Mouse (Mus musculus) testis, postnatal 10 days (tissue): ENCODE data around the gene Bhlhe40.
A peak's percentile ranks its signal among the peaks of the same experiment; 100 is the strongest.

Source experiments
- DNase-seq: peaks from one replicate; pipeline ENCODE4 v3.0.0; 2021; ENCODE audit warnings: low spot score

The Bhlhe40 gene

GRCm38 (mm10) chr6:108694965-108695724, 34.7 kb downstream of the Bhlhe40 start:
- DNase-seq, result no peak

GRCm38 (mm10) chr6:108695844-108696821, 35.7 kb downstream of the Bhlhe40 start:
- no peak for DNase-seq

GRCm38 (mm10) chr6:108696822-108697202, 36.4 kb downstream of the Bhlhe40 start:
- DNase-seq, result no peak

- DNase-seq, result no peak
These were observed 36.9 kb downstream of the Bhlhe40 start for GRCm38 (mm10) chr6:108697345-108697744.

GRCm38 (mm10) chr6:108698343-108698870, 38.0 kb downstream of the Bhlhe40 start:
- DNase-seq, result no peak

- DNase-seq, result no peak
These were observed 39.2 kb downstream of the Bhlhe40 start for GRCm38 (mm10) chr6:108699679-108700078.

GRCm38 (mm10) chr6:108700638-108701343, 40.4 kb downstream of the Bhlhe40 start:
- no peak for DNase-seq

GRCm38 (mm10) chr6:108702648-108703047, 42.2 kb downstream of the Bhlhe40 start:
- DNase-seq, result no peak

GRCm38 (mm10) chr6:108703085-108703484, 42.7 kb downstream of the Bhlhe40 start:
- DNase-seq, result no peak

GRCm38 (mm10) chr6:108704316-108705080, 44.1 kb downstream of the Bhlhe40 start:
- DNase-seq, result no peak

GRCm38 (mm10) chr6:108705957-108706356, 45.5 kb downstream of the Bhlhe40 start:
- DNase-seq, result no peak

GRCm38 (mm10) chr6:108706994-108707645, 46.7 kb downstream of the Bhlhe40 start:
- DNase-seq, result no peak

- DNase-seq, result no peak
These were observed 48.7 kb downstream of the Bhlhe40 start for GRCm38 (mm10) chr6:108709131-108709470.

GRCm38 (mm10) chr6:108709471-108710231, 49.2 kb downstream of the Bhlhe40 start:
- peak; percentile 76 for DNase-seq

- DNase-seq, result no peak
These were observed 50.2 kb downstream of the Bhlhe40 start for GRCm38 (mm10) chr6:108710667-108711066.

GRCm38 (mm10) chr6:108711192-108711964, 50.9 kb downstream of the Bhlhe40 start:
- DNase-seq, result no peak

GRCm38 (mm10) chr6:108712148-108712547, 51.7 kb downstream of the Bhlhe40 start:
- no peak for DNase-seq

GRCm38 (mm10) chr6:108713175-108713974, 52.9 kb downstream of the Bhlhe40 start:
- DNase-seq, result no peak
